Mouse (Mus musculus): ENCODE results near the gene Borcs6. TPM values are rescaled to one million over a fixed set of nuclear protein-coding genes. Genes with fewer than 3 reads are reported as not detected.

The Borcs6 gene
- total and polyA plus RNA-seq, 3 experiments, result 9.2 to 9.3 TPM; not detected in 1

- TF ChIP-seq SMC3 (IDR thresholded peaks at IDR 0.05; ENCODE audit: low read depth, low read length) (peak; percentile 9; the same call in 1 of the 2 replicates), GABPA (IDR thresholded peaks at IDR 0.05; ENCODE audit: low read depth, low read length) (no peak)
- H3K9me3 ChIP-seq (replicated peaks; ENCODE audit: insufficient read depth, low read length), result no peaks in the 10 kb centered on the region
- H3K27ac ChIP-seq (ENCODE audit: control insufficient read depth, low read depth, low read length), result no peak overlapping the region
- no peak overlapping the region for H3K9ac ChIP-seq (ENCODE audit: control insufficient read depth, low read depth, low read length, poor library complexity, severe bottlenecking)
- H3K36me3 ChIP-seq (ENCODE audit: control insufficient read depth in 1 of 2, insufficient read depth in 2 of 2, low read length in 2 of 2), result peaks cover 0 to 3% of the 10 kb centered on the region in 2 experiments; a peak in 1 of 4 replicates
- no peaks in the 10 kb centered on the region for H3K79me2 ChIP-seq (ENCODE audit: control insufficient read depth, insufficient read depth, low read length, poor library complexity)
- H3K27me3 ChIP-seq (ENCODE audit: control insufficient read depth in 1 of 2, insufficient read depth in 2 of 2, low read length in 2 of 2), result no peaks in the 10 kb centered on the region; a peak in 3 of 4 replicates
- H3K4me3 ChIP-seq (ENCODE audit: control insufficient read depth in 1 of 2, insufficient read depth in 1 of 2, low read depth in 2 of 2, low read length in 2 of 2), result no peak overlapping the region
- no peak for DNase-seq (ENCODE audit: low read depth, low spot score)
- peaks cover 0 to 12% of the 10 kb centered on the region in 2 experiments; a peak in 3 of 4 replicates for H3K4me1 ChIP-seq (ENCODE audit: control insufficient read depth in 1 of 2, insufficient read depth in 2 of 2, low read length in 2 of 2)
These were observed 21.3 kb downstream of the Borcs6 start for GRCm38 (mm10) chr11:69080855-69081222.

GRCm38 (mm10) chr11:69081613-69082012, 22.1 kb downstream of the Borcs6 start:
- Histone ChIP-seq H3K27ac (ENCODE audit: control insufficient read depth, low read depth, low read length) (no peak overlapping the region), H3K9me3 (replicated peaks; ENCODE audit: insufficient read depth, low read length) (no peaks in the 10 kb centered on the region), H3K4me1 (ENCODE audit: control insufficient read depth in 1 of 2, insufficient read depth in 2 of 2, low read length in 2 of 2) (peaks cover 0 to 12% of the 10 kb centered on the region in 2 experiments; a peak in 3 of 4 replicates), H3K79me2 (ENCODE audit: control insufficient read depth, insufficient read depth, low read length, poor library complexity) (no peaks in the 10 kb centered on the region), H3K4me3 (ENCODE audit: control insufficient read depth in 1 of 2, insufficient read depth in 1 of 2, low read depth in 2 of 2, low read length in 2 of 2) (no peak overlapping the region), H3K27me3 (ENCODE audit: control insufficient read depth in 1 of 2, insufficient read depth in 2 of 2, low read length in 2 of 2) (no peaks in the 10 kb centered on the region; a peak in 3 of 4 replicates), H3K36me3 (ENCODE audit: control insufficient read depth in 1 of 2, insufficient read depth in 2 of 2, low read length in 2 of 2) (peaks cover 0 to 3% of the 10 kb centered on the region in 2 experiments; a peak in 1 of 4 replicates), H3K9ac (ENCODE audit: control insufficient read depth, low read depth, low read length, poor library complexity, severe bottlenecking) (no peak overlapping the region)
- no peak for DNase-seq (ENCODE audit: low read depth, low spot score)
- no peak for TF ChIP-seq HCFC1 (IDR thresholded peaks at IDR 0.05; ENCODE audit: low read depth, low read length)
- TF ChIP-seq CTCF (IDR thresholded peaks at IDR 0.05 in 2 of 3, conservative IDR thresholded peaks at IDR 0.05 in 1 of 3; ENCODE audit: control insufficient read depth in 1 of 3, insufficient read depth in 1 of 3, low read depth in 2 of 3, low read length in 3 of 3, poor library complexity in 1 of 3, severe bottlenecking in 1 of 3), result no peak
- TF ChIP-seq MAZ (IDR thresholded peaks at IDR 0.05; ENCODE audit: low read depth, low read length), result no peak
- TF ChIP-seq MAFK (IDR thresholded peaks at IDR 0.05; ENCODE audit: borderline replicate concordance, low read depth, low read length), result no peak
- no peak for TF ChIP-seq POLR2A (IDR thresholded peaks at IDR 0.05; ENCODE audit: control insufficient read depth in 1 of 2, insufficient read depth in 1 of 2, low read depth in 1 of 2, low read length in 2 of 2, poor library complexity in 1 of 2)
- no peak for TF ChIP-seq KAT2A (conservative IDR thresholded peaks at IDR 0.05; ENCODE audit: low read depth, low read length)
- no peak for TF ChIP-seq TBP (IDR thresholded peaks at IDR 0.05; ENCODE audit: low read depth, low read length)
- no peak for TF ChIP-seq RAD21 (IDR thresholded peaks at IDR 0.05; ENCODE audit: low read depth, low read length)
- TF ChIP-seq POLR2AphosphoS5 (IDR thresholded peaks at IDR 0.05; ENCODE audit: borderline replicate concordance, low read depth, low read length), result no peak
- TF ChIP-seq MXI1 (IDR thresholded peaks at IDR 0.05; ENCODE audit: low read depth, low read length), result no peak
- TF ChIP-seq NRF1 (IDR thresholded peaks at IDR 0.05; ENCODE audit: insufficient read depth, low read depth, low read length, poor library complexity, severe bottlenecking), result no peak
- no peak for TF ChIP-seq UBTF (IDR thresholded peaks at IDR 0.05; ENCODE audit: borderline replicate concordance, insufficient read depth, low read depth, low read length)
- TF ChIP-seq ETS1 (IDR thresholded peaks at IDR 0.05; ENCODE audit: low read depth, low read length), result no peak
- TF ChIP-seq CHD1 (IDR thresholded peaks at IDR 0.05; ENCODE audit: low read depth, low read length), result no peak
- no peak for TF ChIP-seq MAX (IDR thresholded peaks at IDR 0.05; ENCODE audit: low read length)
- TF ChIP-seq ZMIZ1 (IDR thresholded peaks at IDR 0.05; ENCODE audit: low read depth, low read length), result no peak
